Mouse (Mus musculus) ZHBTc4 (cell line): ENCODE measurements around the gene Dnajc27.
A peak's percentile ranks its signal among the peaks of the same experiment; 100 is the strongest.

ENCODE experiments used
- DNase-seq: peaks from one replicate; pipeline ENCODE4 v3.0.0-alpha.2; 2011; ENCODE audit warnings: low read depth, low spot score

The Dnajc27 gene

DNA sequence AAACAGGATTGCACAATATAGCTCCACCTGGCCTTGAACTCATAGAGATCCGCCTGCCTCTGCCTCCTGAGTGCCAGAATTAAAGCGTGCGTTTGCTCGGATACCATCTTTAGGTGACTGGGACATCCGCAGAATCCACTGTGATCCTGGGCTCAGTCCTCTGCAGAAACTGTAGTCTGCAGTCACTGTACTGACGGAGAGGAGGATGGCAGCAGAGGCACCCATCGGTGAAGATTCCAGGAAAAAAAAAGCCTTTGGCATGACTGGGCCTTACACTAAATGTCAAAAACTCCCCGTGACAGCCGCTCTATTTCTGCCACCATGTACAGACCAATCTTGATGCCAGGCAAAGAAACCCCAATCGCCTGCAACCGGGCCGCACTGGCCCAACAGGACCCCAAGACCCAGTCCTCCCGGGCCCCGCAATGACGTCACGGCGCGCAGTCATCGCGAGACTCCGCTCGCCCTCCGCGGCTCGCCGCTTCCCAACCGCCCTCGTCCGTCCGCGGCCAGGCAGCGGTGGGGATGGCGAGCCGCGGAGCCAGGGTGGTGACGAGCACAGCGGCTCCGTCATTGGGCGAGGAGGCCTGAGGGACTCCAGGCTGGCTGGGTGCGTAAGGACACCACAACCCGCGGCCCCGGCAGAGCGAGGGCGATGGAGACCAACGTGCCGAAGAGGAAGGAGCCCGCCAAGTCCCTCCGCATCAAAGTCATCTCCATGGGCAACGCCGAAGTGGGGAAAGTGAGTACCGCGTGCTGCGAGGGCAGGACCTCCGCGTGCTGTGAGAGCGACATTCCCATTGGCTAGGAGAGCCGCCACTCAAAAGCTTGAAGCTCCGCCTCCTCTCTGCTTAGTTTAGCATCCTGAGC is at the start of gene Dnajc27:
Gene Dnajc27, plus strand, starts transcription at position 452 of the 870 bp plus-strand sequence.
- DNase-seq: peak; percentile 97

DNA sequence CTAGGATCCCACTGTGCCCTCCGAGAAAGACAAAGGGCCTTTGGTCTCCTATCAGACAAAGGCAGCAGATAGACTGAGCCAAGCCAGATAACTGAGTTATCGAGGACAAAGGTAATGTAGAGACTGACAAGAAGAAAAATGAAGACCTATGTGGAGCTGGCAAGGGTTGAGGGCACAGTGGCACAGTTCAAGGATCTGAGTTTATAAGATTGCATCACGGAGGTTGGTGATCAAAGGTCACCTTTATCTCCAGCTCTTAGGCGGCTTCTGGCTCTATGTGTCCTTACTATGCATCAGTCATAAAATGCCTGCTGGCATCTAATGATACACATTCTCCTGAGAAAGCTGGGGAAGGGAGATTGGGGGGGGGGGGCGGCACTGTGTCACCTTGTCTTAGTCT is 46.2 kb upstream of the Dnajc27 start:
- no peak for DNase-seq

DNA sequence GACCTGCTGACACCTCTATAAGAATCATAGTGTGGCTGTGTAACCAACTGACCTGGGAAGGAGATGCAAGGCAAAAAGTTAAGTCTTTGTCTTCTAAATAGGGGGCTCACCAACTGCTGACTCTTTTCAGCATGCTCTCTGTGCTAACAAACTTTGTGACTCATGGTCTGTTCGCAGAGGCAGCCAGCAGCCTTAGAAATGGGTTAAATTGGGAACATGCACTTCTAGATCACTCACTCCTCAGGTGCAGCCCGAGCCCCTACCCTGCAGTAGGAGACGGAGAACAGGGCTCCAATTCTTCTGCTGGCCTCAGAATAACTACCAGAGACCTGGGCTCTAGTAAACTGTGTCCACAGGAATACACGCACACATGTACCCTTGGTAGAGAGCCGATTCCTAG is 44.9 kb upstream of the Dnajc27 start:
- no peak for DNase-seq

- DNase-seq: peak; percentile 96
Measured at GRCm38 (mm10) chr12:4038061-4039041, 44.0 kb upstream of the Dnajc27 start, which contains the start of gene Efr3b. Gene Efr3b (minus strand): TSS chr12:4038915.

DNA sequence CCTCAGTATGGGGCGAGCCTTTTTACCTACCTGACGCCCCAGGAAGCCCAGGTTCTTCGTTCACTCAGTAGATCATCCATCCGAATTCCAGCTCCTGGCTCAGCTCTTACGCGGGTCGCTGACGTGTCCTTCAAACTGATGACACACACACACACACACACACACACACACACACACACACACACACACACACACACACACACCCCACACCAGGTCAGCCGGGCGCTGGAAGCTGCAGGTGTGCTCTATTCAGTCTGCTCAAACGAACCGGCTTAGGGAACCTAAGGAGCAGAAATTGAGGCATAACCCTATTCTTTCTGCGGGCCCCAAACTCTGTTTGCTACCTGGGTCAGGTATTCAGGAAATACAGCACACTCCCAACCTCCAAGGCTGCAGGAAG is 43.3 kb upstream of the Dnajc27 start:
- no peak for DNase-seq

GRCm38 (mm10) chr12:4042411-4042810 is 40.0 kb upstream of the Dnajc27 start:
- no peak for DNase-seq

DNA sequence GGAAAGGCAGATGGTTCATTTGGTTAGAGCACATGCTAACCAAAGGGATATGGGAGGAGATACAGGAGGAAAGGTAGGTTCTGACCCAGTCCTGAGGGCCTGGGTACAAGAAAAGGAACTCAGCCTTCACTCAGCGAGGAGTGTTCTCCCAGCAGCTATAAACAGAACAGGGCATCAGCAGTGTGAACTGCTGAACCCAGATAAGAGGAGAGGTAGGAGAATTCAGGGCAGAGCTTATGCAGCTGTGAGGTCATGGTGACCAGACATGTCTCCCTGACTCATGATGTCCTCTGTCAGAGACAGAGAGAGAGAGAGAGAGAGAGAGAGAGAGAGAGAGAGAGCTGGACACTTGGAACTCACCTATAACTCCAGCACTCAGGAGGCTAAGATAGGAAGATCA is 36.4 kb upstream of the Dnajc27 start:
- DNase-seq: no peak

- no peak for DNase-seq
Measured at GRCm38 (mm10) chr12:4048031-4048430, 34.4 kb upstream of the Dnajc27 start.

- DNase-seq: no peak
Measured at GRCm38 (mm10) chr12:4050861-4051425, 31.4 kb upstream of the Dnajc27 start.

- DNase-seq: no peak
Measured at GRCm38 (mm10) chr12:4053643-4054042, 28.7 kb upstream of the Dnajc27 start.

GRCm38 (mm10) chr12:4054845-4055244 is 27.5 kb upstream of the Dnajc27 start:
- no peak for DNase-seq

DNA sequence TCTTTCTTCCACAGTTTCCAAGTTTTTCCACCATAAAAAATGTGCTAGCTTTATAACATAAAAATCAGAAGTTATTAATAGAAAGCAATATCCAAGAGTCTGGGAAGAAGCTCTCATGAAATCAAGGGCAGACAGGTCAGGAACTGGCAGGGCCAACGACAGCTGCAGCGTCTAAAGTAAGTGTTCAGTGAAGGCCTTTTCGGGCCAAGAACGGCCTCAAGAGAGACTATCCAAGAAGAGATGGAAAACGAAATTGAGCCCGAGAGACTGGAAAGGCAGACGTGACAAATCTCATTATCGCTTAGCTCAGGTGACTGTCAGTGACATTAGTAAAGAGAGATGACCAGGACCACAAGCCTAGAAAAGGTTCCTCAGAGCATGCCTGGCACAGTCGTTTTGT is 24.1 kb upstream of the Dnajc27 start:
- no peak for DNase-seq

DNA sequence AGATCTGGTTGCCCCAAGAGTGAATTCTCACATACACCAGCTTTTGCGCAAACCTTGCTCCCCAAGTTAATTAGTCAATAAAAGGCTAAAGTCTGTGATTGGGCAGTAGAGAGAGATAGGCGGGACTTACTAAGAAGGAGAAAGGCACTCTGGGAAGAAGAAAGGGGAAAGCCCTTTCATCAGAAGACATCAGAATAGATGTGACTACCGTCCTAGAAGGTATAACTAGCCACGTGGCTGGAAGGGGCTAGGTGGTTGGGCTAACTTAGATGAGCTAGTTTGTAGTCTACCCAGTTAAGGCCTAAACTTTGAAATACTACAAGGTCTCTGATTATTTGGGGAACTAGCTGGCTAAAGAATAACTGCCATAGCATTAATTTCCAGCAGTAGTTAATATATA is 22.7 kb upstream of the Dnajc27 start:
- no peak for DNase-seq

GRCm38 (mm10) chr12:4065498-4065897 is 16.9 kb upstream of the Dnajc27 start:
- no peak for DNase-seq

DNA sequence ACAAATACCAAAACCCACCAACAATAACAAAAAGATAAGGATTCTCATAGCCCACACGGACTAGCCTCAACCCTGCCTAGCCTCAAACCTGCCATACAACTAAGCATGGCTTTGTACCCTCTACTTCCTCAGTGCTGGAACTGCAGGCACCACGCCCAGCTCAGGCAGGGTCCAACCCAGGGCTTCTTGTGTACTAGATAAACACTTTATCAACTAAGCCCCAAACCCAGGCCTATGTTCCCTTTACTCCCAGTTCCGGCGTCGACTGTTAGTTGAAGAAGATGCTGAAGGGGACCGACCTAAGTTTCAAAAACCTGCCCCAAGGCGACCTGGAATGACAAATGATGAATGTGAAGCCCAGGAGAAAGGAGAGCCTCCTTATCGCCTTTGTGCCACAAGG is 16.4 kb upstream of the Dnajc27 start:
- no peak for DNase-seq

GRCm38 (mm10) chr12:4066681-4067459 is 15.5 kb upstream of the Dnajc27 start:
- no peak for DNase-seq

- no peak for DNase-seq
Measured at GRCm38 (mm10) chr12:4068551-4068950, 13.8 kb upstream of the Dnajc27 start.

GRCm38 (mm10) chr12:4071671-4072070 is 10.7 kb upstream of the Dnajc27 start:
- DNase-seq: no peak

DNA sequence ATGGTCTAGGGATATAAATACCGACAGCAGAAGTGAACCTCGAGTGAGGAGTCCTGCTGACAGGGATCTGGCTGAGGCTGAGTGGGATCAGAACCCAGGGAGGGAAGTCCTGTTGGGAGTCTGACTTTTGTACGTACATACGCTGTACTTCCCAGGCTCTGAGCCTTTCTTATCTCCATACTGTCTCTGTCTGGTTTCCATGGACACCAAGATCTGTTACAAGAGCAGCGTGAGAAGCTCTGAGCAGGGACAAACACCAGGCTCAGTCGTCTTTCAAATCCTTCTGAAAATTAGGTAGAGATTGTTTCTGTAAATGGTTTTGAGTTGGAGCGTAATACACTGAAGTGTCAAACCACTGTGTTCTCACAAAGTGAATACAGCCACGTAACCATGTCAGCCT is 7.0 kb upstream of the Dnajc27 start:
- DNase-seq: no peak

DNA sequence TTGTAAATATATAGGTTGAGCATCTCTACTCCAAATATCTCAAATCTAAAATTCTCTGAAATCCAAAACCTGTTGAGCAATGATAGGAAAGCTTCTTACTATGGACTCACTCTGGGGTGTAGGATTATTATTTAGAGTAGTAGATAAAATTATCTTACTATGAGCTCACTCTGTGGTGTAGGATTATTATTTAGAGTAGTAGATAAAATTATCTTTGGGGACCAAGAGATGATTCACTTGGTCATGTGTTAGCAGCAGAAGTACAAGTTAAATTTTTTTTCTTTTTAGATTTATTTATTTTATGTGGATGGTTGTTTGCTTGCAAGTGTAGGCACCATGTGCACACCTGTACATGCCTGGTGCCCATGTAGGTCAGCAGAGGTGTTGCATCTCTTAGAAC is 6.0 kb upstream of the Dnajc27 start:
- no peak for DNase-seq

- no peak for DNase-seq
Measured at GRCm38 (mm10) chr12:4078069-4078468, 4.3 kb upstream of the Dnajc27 start.
